Mouse (Mus musculus): Measurements from ENCODE around the gene Sec61a1.

Gene Sec61a1

DNA sequence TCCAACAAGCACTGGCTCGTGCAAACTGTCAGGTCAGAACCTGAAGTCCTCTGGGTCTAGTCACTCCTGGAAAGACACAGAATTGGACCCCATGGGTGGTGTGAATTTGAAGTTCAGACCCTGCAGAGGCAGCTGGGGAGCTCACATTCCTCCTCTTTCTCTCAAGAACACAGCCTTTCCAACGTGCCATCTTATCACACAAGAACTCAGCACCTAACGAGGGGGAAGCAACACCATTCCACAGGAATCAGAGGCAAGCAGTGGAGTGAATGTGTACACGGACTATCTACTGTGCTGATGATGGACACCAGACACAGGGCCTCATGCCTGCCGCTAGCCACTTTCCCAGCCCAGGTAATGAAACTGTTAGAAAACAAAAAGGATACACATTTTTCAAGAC is 2.0 kb downstream of the Sec61a1 start:
- no peak for DNase-seq (ENCODE audit: low spot score in 2 of 2)

DNA sequence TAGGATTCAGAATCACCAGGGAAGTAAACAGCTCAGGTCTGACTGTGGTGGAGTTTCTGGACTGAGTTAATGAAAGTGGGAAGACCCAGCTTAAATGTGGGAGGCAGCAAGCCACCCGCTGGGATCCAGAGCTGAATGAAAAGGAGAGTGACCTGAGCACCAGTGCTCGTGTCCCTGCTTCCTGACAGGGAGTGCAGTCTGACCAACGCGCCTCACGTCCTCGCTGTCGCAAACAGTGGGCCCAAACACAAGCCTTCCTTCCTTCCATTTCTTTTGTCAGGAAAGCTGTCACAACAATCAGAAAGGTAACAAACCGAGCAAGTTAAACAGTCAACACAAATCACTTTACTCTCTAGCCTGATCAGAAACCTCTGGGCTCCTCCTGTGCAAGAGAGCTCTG is 2.7 kb downstream of the Sec61a1 start:
- DNase-seq (ENCODE audit: low spot score in 2 of 2), result no peak

DNA sequence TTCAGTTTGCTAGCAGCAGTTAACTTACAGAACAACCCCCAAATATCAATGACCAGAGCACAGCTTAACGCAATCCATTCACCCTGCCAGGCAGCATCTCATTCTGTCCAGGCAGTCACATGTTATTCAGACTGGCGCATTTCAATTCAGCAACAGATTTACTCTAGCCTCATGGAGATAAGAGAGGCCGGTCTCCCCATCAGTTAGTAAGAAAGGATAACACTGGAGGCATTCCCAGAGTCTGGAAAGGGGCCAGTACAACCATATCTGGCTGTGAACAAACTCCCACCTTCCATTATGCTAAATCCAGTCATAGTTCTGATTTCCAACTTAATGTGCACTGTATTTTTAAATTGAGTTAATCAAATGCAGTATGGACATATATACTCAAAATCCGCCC is 4.2 kb downstream of the Sec61a1 start:
- no peak for DNase-seq (ENCODE audit: low spot score in 2 of 2)

DNA sequence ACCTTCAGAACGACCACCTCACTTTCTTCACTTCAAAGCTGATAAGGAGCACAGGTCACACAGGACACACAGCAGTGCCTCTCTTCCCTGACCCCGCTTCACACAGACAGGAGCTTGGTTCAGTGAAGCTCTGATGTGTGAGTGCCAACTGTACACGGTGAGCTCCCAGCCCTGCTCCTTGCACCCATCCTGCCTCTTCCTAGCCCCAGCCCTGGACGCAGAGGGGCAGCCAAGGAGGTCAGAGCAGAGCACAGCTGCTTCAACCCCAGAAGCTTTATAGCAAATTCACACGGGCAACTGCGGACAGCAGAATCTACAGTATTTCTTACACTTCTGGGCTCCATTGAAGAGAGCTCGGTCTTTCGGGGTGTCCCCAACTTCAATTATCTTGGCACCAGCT is 4.7 kb downstream of the Sec61a1 start:
- no peak for DNase-seq (ENCODE audit: low spot score in 2 of 2)

DNA sequence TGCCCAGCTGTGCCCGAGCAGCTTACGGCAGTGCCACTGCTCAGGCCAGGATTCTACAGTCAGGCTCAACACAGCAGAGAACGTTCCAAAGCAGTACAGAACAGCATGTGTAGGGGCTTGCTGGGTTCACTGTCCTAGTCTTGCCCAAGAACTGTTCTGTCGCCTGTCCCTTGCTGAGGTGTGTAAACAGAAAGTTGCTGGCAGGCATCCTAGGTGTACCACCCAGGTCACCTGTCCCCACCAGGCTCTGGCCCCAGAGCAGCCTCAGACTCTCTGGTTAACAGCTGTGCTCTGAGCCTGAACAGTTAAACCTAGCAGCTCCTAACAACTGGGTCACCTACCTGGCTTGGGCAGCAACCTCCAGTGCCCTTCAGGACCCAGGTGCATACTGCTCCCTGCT is 15.7 kb downstream of the Sec61a1 start:
- no peak for DNase-seq (ENCODE audit: low spot score in 2 of 2)

DNA sequence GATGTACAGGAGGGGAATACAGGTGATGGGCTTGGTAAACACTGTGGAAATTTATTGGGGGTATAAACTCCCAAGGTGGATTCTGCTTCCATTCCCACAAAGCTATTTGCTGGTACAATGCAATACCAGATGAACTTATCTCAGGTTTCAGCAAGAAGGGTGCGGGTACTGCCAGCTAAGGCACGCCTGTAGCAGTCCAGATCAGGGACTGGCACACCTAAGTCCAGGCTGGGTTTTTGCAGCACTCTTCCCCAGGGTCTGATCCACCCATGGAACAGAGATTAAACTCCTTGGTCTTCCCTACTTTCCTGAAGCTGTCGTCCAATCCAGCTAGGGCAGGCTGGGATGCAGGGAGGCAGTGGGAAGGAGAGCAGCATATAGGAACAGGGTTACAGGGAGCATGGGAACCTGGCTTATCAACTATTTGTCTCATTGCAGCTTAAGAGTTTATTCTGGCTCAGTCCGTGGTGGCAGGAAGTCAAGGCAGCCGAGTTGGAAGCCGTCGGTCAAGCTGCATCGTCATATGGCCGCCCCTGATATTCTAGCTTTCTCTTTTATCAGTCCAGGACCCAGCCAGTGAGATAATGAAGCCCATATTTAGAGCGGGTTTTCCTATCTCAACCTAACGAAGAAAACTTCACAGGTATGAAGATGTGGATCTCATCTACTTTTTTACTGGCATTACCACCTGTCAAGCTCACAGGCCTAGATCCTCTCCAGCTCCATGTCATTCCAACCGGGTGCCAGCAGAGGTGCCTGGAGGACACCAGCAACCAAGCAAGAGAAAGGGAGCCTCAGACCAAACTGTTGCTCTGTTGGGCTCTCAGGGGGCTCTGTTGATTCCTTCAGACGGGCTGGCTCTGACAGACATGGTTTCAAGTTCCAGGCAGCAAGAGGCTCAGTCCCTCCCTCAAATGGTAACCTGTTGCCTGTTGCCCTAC is 16.4 kb downstream of the Sec61a1 start:
- no peak for DNase-seq (ENCODE audit: low spot score in 2 of 2)

DNA sequence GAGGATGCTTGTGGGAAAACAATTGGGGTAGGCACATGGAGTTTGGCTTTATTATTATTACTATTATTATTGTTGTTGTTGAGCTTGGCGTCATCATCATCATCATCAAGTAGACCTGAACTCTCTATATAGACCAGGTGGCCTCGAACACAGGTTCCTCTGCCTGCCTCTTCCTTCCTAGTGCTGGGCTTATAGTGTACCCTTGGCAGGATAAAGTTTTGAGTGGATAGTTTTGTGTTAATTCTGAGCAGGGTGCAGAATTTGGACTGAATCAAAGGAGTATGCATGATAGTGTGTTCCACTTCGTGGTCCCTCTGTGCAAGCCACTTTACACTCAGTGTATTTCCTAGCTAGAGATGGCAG is 18.3 kb downstream of the Sec61a1 start:
- DNase-seq (ENCODE audit: low spot score in 2 of 2), result no peak

DNA sequence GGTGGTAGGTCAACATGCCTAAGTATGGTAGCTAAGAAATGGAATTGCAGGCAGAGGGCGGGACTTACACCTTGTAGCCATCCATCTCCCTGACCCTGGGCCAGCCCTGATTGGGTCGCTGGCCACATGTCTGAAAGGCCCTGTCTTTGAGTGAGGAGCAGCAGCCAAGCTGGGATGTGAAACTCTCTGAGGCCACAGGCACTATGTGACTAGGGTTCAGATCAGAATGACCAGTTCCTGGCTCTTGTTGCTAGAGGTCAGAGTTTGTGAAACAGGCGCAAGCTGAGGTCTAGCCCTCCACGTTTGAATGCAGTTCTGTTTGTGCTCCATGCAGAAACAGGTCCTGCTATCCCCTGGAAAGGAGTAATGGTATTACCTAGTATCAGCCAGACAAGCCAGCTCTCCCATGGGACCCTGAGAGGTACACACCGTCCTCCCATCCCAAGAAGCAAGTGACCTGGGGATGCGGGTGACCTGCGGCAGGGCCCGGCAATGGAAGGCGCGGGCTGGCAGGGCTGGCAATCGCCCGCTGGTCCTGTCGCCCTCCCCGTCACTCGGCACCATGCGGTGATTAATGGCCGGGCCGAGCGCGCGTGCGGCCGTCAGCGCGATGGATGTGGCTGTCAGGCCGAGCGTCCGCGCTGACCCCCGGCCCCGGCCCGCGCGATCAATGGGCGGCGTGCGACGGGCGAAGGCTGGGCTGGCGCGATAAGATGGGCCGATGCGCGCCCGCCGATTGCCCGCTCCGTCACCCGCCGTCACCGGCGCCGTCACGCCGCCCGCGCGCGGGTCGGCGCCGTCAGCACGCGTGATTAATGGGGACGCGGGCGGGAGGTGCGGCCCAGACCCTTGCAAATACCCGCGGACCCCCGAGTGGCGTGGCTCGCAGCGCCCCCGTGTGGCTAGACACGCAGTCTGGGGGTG is 19.0 kb downstream of the Sec61a1 start:
- peak in 1 of 2 experiments; percentile 22 for DNase-seq (ENCODE audit: low spot score in 2 of 2)

DNA sequence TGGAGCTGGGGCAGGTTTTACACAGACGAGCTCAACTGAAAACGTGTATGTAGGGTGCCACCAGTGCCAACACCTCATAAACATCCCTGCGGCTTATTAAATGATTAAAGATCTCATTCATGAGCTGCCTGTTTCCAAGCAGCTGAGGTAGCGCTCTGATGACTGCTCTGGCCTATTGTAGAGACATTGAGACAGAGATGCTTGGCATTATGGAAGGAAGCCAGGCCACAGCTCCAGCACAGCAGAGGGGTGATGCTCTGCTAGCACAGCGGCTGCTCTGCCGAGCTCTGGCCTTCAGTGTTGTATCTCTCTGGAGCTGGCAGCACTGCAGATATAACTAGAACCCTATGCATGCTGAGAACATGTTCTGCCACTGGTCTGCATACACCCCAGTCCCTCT is 25.0 kb downstream of the Sec61a1 start:
- no peak for DNase-seq (ENCODE audit: low spot score in 2 of 2)

DNA sequence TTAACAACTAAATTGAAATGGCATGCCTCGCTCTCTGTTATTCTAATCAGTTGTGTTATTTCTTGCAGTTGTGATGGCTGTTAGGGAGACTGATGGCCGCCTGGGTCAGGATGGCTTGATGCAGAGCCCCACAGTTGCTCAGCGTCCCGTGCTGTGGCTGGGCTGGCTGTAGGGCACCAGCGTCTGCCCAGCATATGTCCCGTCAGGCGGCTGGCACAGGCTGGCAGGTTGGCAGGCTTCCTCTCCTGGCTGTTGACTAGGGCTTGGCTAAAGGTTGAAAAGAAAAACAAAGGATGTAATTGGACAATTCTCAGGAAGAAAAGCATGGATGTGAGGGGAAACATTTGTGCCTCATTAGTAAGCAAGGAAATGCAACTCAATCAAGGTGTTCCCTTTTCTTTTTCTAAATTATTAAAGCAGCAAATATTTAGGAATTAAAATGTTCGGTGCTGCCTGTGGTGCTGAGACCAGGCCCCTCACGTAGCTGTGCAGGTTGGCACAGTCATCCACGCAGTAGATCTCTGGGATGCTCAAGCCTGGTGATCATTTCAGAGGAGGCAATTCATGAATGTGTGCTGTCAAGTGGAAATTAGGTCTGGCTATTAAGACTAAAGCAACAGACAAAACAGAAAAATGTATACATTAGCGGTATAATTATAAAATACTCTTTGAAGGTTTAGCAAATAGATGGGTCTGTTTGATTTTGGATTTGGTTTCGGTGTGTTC is 27.9 kb downstream of the Sec61a1 start:
- DNase-seq (ENCODE audit: low spot score in 2 of 2), result no peak

DNA sequence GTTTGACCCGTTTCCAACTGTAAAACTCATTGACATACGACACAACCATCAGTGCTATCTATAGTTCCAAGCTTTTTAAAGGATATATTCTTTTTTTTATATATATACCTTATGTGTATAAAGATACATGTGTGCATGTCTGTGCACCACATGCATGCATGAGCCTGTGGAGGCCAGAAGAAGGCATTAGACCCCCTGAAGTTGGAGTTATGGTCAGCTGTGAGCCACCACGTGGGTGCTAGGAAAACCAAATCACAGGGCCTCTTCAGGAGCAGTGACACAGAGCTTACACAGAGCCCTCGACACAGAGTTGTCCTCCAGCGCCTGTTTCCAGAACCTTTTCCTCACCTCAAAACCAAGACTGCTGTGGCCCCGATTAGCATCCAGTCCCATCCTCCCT is 28.9 kb downstream of the Sec61a1 start:
- DNase-seq (ENCODE audit: low spot score in 2 of 2), result no peak

DNA sequence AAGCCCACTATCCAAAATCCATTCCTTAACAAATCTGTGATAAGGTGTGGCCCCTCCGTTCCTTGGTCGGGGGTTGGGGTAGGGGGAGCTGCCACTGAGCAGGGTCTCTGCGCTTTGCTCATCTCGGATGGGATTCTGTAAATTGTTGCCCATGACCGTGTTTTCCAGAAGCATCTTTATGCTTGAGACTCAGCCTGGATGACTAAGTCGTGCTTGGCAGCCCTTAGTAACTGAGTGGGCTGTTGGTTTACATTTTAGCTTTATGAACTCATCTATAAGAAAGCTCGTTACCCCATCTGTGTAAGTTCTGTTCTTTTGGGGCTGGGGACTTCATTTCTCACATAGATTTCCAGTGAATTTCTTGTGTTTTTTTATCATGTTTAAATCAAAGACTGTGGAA is 29.7 kb downstream of the Sec61a1 start:
- no peak for DNase-seq (ENCODE audit: low spot score in 2 of 2)

DNA sequence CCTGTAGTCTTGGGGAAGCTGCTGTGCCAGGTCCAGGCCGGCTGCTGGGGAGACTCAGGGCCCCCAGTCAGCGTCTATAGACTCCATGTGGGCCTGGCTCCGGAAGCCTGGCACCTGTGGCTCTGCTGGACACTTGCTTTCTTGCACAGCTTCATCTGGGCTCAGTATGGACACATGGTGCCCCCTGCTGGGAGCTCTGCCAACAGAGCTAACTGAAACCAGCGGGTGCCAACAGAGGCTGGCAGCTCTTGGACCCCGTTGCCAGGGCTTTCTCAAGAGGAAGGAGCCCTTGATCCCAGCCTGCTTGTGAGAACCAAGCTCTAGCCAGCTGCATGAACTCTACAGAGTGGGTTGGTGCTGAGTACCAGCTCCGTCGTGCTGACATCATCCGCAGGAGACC is 31.8 kb downstream of the Sec61a1 start:
- DNase-seq (ENCODE audit: low spot score in 2 of 2), result no peak

DNA sequence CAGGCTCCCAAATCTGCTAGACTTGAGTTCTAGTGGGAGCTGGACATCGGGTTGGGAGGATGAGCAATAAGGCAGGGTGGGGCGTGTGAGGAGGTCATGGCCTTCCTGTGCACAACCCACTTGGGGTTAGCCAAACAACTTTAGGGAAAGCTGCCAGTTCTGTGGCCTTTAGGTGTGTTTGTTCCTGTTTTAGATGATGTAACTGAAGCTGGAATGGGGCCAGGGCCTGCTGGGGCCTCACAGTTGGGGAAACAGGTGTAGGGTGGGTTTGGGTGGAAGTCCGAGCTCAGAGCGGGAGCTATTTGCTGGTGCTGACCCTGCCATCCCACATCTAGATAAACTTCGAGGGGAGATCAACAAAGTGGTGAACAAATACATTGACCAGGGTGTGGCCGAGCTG is 33.3 kb downstream of the Sec61a1 start:
- DNase-seq (ENCODE audit: low spot score in 2 of 2), result peak in 1 of 2 experiments; percentile 26

DNA sequence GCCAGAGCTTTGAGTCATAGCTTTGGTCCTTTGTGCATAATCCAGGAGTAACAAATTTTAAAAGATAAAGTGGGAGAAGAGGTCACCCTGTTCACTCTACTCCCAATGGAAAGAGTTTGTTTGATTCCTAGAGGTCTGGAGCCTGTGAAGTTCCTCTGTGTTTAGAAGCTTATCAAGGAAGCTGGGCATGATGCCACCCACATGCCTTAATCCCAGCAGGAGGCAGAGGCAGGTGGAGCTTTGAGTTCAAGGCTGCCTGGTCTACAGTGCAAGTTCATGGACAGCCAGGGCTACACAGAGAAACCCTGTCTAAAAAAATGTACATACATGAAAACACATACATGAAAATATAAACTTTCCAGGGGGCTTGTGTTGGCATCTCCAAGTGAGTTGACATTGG is 34.8 kb downstream of the Sec61a1 start:
- no peak for DNase-seq (ENCODE audit: low spot score in 2 of 2)

DNA sequence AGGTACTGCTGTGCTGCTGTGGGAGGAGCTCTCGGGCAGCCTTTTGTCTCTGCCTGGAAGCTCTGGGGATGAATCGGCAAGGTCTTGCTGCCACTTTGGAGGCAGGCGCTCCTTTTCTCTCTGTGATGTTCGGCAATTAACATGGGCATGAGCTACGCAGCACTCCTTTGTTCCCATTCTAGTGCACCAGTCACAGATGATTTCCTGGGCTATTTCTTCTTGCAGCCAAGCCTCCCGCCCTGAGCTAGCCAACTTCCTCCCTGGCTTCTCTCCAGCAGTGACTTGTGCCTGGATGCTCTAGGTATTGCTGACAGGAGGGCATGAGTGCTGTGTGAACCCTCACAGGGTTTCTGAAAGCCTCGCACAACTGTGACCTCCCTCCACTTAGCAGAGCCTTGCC is 35.6 kb downstream of the Sec61a1 start:
- no peak for DNase-seq (ENCODE audit: low spot score in 2 of 2)

DNA sequence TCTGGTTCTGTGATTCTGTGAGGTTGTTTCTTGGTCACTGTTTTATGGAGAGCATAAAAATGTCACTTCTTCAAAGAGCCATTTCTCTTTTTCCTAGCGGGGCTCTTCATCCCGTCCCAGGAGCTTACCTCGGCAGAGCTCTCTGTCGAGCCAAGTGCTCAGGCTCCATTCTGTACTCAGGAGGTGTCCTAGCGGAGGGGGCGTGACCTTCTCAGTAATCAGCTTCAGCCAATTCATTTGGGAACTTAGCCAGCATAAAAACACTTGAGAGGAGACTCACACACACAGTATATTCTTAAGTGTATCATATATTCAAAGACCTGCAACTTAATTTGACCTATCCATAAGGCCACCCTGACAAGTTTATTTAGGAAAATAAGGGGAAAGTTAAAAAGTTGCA is 38.3 kb downstream of the Sec61a1 start:
- no peak for DNase-seq (ENCODE audit: low spot score in 2 of 2)

DNA sequence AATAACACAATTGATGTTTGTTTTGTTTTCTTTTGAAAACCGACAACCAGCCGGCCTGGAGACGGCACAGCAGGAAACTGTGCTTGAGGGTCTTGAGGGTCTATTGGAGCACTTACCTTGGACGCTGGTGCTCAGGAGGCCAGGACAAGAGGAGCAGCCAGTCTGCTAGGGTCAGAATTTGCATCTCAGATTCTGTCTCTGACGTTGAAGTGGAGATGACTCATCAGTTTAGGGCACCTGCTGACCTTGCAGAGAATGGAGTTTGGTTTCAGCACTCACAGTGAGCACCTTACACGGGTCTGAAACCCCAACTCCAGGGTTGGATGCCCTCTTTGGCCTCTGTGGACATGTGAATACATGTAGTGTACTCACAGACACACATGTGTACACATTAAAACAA is 48.8 kb downstream of the Sec61a1 start:
- no peak for DNase-seq (ENCODE audit: low spot score in 2 of 2)

DNA sequence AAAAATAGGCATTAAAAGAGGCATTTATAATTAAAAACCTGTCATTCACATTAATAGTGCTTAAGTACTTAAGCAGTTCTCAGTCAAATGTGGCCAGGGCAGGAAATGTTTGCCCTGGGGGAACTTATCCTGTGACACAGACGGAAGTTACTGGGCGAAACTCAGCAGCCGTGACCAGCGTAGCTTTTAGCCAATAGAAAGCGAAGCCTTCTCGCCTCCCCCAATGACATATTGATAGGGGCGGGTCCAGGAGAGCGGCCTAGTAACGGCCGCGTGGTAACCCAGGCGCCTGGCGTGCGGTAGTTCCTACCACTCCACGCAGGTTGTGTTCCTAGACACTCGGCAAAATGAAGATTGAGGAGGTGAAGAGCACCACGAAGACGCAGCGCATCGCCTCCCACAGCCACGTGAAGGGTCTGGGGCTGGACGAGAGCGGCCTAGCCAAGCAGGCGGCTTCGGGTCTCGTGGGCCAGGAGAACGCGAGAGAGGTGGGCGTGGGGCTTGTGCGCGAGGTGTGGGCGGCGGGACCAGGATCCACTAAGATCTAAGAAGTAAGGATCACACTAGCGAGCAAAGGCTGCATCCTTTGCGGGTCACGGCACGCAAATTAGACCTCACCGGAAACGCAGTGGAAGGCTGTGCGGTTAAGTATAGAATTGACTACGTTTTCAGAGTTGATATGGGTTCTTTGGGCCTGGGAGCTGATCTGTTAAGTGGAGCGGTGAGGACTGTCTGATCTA is 53.4 kb downstream of the Sec61a1 start, which contains the start of gene Ruvbl1:
TSS of gene Ruvbl1 (plus strand) at position 229 of the 740 bp plus-strand sequence.
- DNase-seq (ENCODE audit: low spot score in 2 of 2), result peak; percentile 69 to 89

DNA sequence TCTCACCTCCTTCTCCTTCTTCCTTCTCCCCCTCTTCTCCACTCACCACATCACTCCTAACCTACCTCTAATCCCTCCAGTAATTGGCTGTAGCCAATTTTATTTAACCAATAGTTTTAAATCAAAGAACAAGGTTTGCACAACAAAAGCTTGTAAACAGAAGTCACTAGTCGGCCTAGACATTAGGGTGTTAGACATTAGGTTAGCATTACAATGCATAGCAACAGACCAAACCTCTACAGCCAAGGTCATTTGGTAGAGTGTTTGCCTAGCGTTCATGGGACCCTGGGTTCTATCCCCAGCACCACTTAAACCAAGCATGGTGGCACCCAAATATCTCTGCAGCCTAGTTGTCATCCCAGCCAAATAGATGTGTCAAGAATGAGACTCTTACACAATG is 64.2 kb downstream of the Sec61a1 start:
- DNase-seq (ENCODE audit: low spot score in 2 of 2), result no peak

All from urinary bladder, adult 18-20 months (tissue).